Mouse (Mus musculus) liver, embryonic 14.5 days (tissue): ENCODE data around the gene Hoxa13. TPM values are rescaled to one million over a fixed set of nuclear protein-coding genes. Genes with fewer than 3 reads are reported as not detected.

ENCODE experiments used
- ATAC-seq: fragments of 200-750 bp; cut with Nextera tagmentation; 2 replicates; pipeline ENCODE4 v1.8.0; 2017; ENCODE audit warnings: moderate number of reproducible peaks, mild to moderate bottlenecking, moderate library complexity; ENCODE audit not compliant: insufficient read depth
- DNase-seq, 3 experiments: peaks; one replicate each; pipeline ENCODE4 v3.0.0-alpha.2; 2012 to 2013; ENCODE audit warnings: low read depth in 3 of 3, low spot score in 3 of 3
- H3K27ac ChIP-seq: fragments of 300-500 bp; sonication (generic); 2 replicates; pipeline ENCODE4 v1.5.1; 2014; ENCODE audit warnings: moderate library complexity, mild to moderate bottlenecking, control low read depth, inconsistent platforms
- H3K27me3 ChIP-seq: fragments of 300-500 bp; sonication (generic); 2 replicates; pipeline ENCODE4 v1.6.1; 2014; ENCODE audit warnings: mild to moderate bottlenecking, low read length, moderate library complexity; ENCODE audit not compliant: control insufficient read depth, insufficient read depth
- H3K36me3 ChIP-seq: fragments of 300-500 bp; sonication (generic); replicated peaks from 2 replicates; pipeline ENCODE4 v1.6.1; 2014; ENCODE audit warnings: low read depth; ENCODE audit not compliant: control insufficient read depth, insufficient read depth
- H3K4me1 ChIP-seq, 2 experiments: fragments of 200-500 bp in 1 of 2; fragments of 300-500 bp in 1 of 2; sonication (generic) in 1 of 2; replicated peaks; 2 replicates each; pipeline ENCODE4 v1.6.1; 2012 to 2014; ENCODE audit warnings: antibody characterized with exemption in 1 of 2, inconsistent platforms in 1 of 2, low read length in 1 of 2; ENCODE audit not compliant: control insufficient read depth in 2 of 2, insufficient read depth in 2 of 2
- H3K4me2 ChIP-seq: fragments of 300-500 bp; sonication (generic); 2 replicates; pipeline ENCODE4 v1.6.1; 2014; ENCODE audit warnings: low read depth, mild to moderate bottlenecking, control low read depth, moderate library complexity
- H3K4me3 ChIP-seq, 2 experiments: fragments of 200-500 bp in 1 of 2; fragments of 300-500 bp in 1 of 2; sonication (generic) in 1 of 2; 2 replicates each; pipeline ENCODE4 v1.5.1; 2012 to 2014; ENCODE audit warnings: low read depth in 2 of 2, low read length in 2 of 2, mild to moderate bottlenecking in 2 of 2, control low read depth in 1 of 2, inconsistent platforms in 1 of 2, moderate library complexity in 1 of 2; ENCODE audit not compliant: insufficient read depth in 1 of 2
- H3K9ac ChIP-seq: fragments of 300-500 bp; sonication (generic); replicated peaks from 2 replicates; pipeline ENCODE4 v1.6.1; 2014; ENCODE audit warnings: mild to moderate bottlenecking, control low read depth, moderate library complexity
- H3K9me3 ChIP-seq: fragments of 300-500 bp; sonication (generic); 2 replicates; pipeline ENCODE4 v1.6.1; 2016; ENCODE audit warnings: low read length, mixed read lengths; ENCODE audit not compliant: control insufficient read depth
- CTCF ChIP-seq: IDR thresholded peaks from 2 replicates; pipeline ENCODE4 v1.5.1; 2016; ENCODE audit warnings: antibody characterized with exemption, low read depth, control low read depth
- EP300 ChIP-seq: IDR thresholded peaks from 2 replicates; pipeline ENCODE4 v1.6.1; 2016; ENCODE audit warnings: antibody characterized with exemption, low read depth
- WGBS: fragments of 180-500 bp; shearing (Covaris S2); extraction: QIAGEN DNeasy Blood & Tissue Kit; methylation state at CpG from one replicate; pipeline ENCODE4 v1.1.7; 2014; ENCODE audit not compliant: insufficient replicate concordance; 5-methylcytosine and 5-hydroxymethylcytosine counted together
- polyA plus RNA-seq, 2 experiments: library from polyadenylated mRNA; depleted of rRNA in 1 of 2; stranded (reverse) in 1 of 2; unstranded in 1 of 2; fragments of >200 nt; fragmentation: Nextera tagmentation in 1 of 2; extraction: Ambion mirVana in 1 of 2; gene quantifications; 2 replicates each; pipeline versions ENCODE4 v1.2.1 to v1.2.3; 2012 to 2014

Hoxa13 gene
- polyA plus RNA-seq, 2 experiments = 0.02 TPM; not detected in 1

- H3K27me3 ChIP-seq = peaks cover 98% of the 10 kb centered on the region
Measured at GRCm38 (mm10) chr6:52262463-52263320, 2.0 kb upstream of the Hoxa13 start.

GRCm38 (mm10) chr6:52261751-52262462 lies 1.2 kb upstream of the Hoxa13 start:
- no peak for ATAC-seq

More at GRCm38 (mm10) chr6:52262463-52263320, 2.0 kb upstream of the Hoxa13 start:
- no peak for TF ChIP-seq EP300
- no peak for TF ChIP-seq CTCF
- Histone ChIP-seq H3K4me2 (no peak overlapping the region), H3K36me3 (no peaks in the 10 kb centered on the region), H3K9me3 (no peaks in the 10 kb centered on the region), H3K4me1 (no peaks in the 10 kb centered on the region), H3K27ac (no peak overlapping the region), H3K9ac (no peak overlapping the region), H3K4me3 (no peak overlapping the region)
- WGBS = 2% methylated on average over 24 of the region's 24 CpGs
- DNase-seq (no peak), ATAC-seq (no peak)

DNA sequence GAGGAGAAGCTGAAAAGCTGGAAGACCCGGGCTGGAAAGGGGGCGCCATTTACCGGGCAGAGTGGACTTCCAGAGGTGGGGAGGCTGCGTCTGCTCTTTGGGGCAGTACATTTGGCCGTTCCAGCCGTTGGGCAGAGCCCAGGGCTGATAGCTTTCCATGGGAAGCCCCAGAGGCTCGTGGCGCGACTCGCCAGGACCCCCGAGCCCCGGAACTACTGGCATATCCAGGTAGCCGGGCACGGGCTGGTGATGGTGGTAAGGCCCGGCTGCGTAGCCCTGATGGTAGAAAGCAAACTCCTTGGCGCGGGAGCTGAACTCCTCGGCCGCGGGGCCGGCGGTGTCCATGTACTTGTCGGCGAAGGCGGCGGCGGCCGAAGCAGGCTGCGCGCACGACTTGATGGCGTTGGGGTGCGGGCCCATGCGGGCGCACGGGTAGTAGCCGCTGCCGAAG lies 844 bp downstream of the Hoxa13 start:
- no peak for ATAC-seq
- WGBS = 2% methylated on average over 39 of the region's 39 CpGs
- peaks cover 96% of the 10 kb centered on the region for H3K27me3 ChIP-seq
- H3K36me3 ChIP-seq = no peaks in the 10 kb centered on the region
- H3K4me1 ChIP-seq = no peaks in the 10 kb centered on the region
- H3K9me3 ChIP-seq = no peaks in the 10 kb centered on the region
- TF ChIP-seq CTCF (no peak), EP300 (no peak)
- peak overlapping the region in 1 of 2 experiments; percentile 47; a peak in 1 of 4 replicates for H3K4me3 ChIP-seq
- DNase-seq = no peak
- no peak overlapping the region for H3K27ac ChIP-seq
- H3K4me2 ChIP-seq = peak overlapping the region; percentile 50; the same call in 1 of the 2 replicates
- H3K9ac ChIP-seq = no peak overlapping the region

More at GRCm38 (mm10) chr6:52261751-52262462, 1.2 kb upstream of the Hoxa13 start:
- peaks cover 99% of the 10 kb centered on the region for H3K27me3 ChIP-seq
- no peak overlapping the region for H3K4me2 ChIP-seq
- TF ChIP-seq EP300 (no peak), CTCF (no peak)
- no peak for DNase-seq
- whole genome bisulfite sequencing = 5% methylated on average over 9 of the region's 9 CpGs
- no peaks in the 10 kb centered on the region for H3K36me3 ChIP-seq
- H3K4me1 ChIP-seq = no peaks in the 10 kb centered on the region
- no peak overlapping the region for H3K9ac ChIP-seq
- no peak overlapping the region for H3K4me3 ChIP-seq
- no peaks in the 10 kb centered on the region for H3K9me3 ChIP-seq
- no peak overlapping the region for H3K27ac ChIP-seq

- no peaks in the 10 kb centered on the region for H3K9me3 ChIP-seq
- H3K4me2 ChIP-seq = no peak overlapping the region
- no peak for DNase-seq
- H3K27me3 ChIP-seq = peaks cover 93% of the 10 kb centered on the region
- ATAC-seq = no peak
- no peak overlapping the region for H3K9ac ChIP-seq
- H3K4me1 ChIP-seq = no peaks in the 10 kb centered on the region
- 1% methylated on average over 25 of the region's 25 CpGs for WGBS
- H3K4me3 ChIP-seq = no peak overlapping the region
- H3K36me3 ChIP-seq = no peaks in the 10 kb centered on the region
- H3K27ac ChIP-seq = no peak overlapping the region
- no peak for TF ChIP-seq EP300
Measured at GRCm38 (mm10) chr6:52259081-52259790, 1.4 kb downstream of the Hoxa13 start.
